Mouse (Mus musculus) layer of hippocampus, adult 18-20 months (tissue): ENCODE data around the gene Fam219b. TPM values are rescaled to one million over a fixed set of nuclear protein-coding genes. Genes with fewer than 3 reads are reported as not detected.

Experiments
- DNase-seq, 2 experiments: peaks; one replicate each; pipeline ENCODE4 v3.0.0; 2022; ENCODE audit warnings: low spot score in 2 of 2
- total RNA-seq, 2 experiments: library from RNA; stranded (reverse); gene quantifications; 2 replicates each; pipeline ENCODE4 v1.2.3; 2021

Gene Fam219b
- total RNA-seq, 2 experiments from 2014 or later = 16.5 to 24.3 TPM

GRCm38 (mm10) chr9:57561711-57562099 is 24.4 kb downstream of the Fam219b start:
- no peak for DNase-seq

- DNase-seq = no peak
These were observed 25.6 kb downstream of the Fam219b start for GRCm38 (mm10) chr9:57562896-57563372.

- DNase-seq = no peak
These were observed 27.3 kb downstream of the Fam219b start for GRCm38 (mm10) chr9:57564609-57565008.

GRCm38 (mm10) chr9:57565741-57566221 is 28.5 kb downstream of the Fam219b start:
- no peak for DNase-seq

- no peak for DNase-seq
These were observed 29.5 kb downstream of the Fam219b start for GRCm38 (mm10) chr9:57566846-57567245.

GRCm38 (mm10) chr9:57568500-57568899 is 31.2 kb downstream of the Fam219b start:
- no peak for DNase-seq

- no peak for DNase-seq
These were observed 37.1 kb downstream of the Fam219b start for GRCm38 (mm10) chr9:57574397-57574796.

- DNase-seq = no peak
These were observed 38.2 kb downstream of the Fam219b start for GRCm38 (mm10) chr9:57575577-57575976.

- no peak for DNase-seq
These were observed 40.0 kb downstream of the Fam219b start for GRCm38 (mm10) chr9:57577144-57577849.

GRCm38 (mm10) chr9:57584991-57585390 is 47.7 kb downstream of the Fam219b start:
- DNase-seq = no peak

- peak; percentile 65 to 75 for DNase-seq
These were observed 52.1 kb downstream of the Fam219b start, which contains the start of gene Ulk3 for GRCm38 (mm10) chr9:57589224-57590126. TSS of gene Ulk3 (plus strand) at chr9:57589452.

- peak in 1 of 2 experiments; percentile 37 for DNase-seq
These were observed 53.4 kb downstream of the Fam219b start for GRCm38 (mm10) chr9:57590726-57591125.

Other genes starting within 250 kb of the Fam219b start
- gene Ppcdc, start 97.4 kb upstream of the Fam219b start, total RNA-seq = 10 to 100 TPM; 16.8 to 17.3 TPM
- gene Scamp5, start 69.5 kb upstream of the Fam219b start, total RNA-seq = 100 to 1,000 TPM; 381 to 382 TPM
- gene Rpp25, start 33.5 kb upstream of the Fam219b start, total RNA-seq = 10 to 100 TPM; 12.8 to 13.3 TPM
- gene Cox5a, start 16.3 kb upstream of the Fam219b start, total RNA-seq = 100 to 1,000 TPM; 372 to 373 TPM
- 10 to 100 TPM; 68.8 to 70.9 TPM for gene Mpi, start 15.2 kb downstream of the Fam219b start, total RNA-seq
- gene Scamp2, start 23.4 kb downstream of the Fam219b start, total RNA-seq = 10 to 100 TPM; 24.2 to 24.9 TPM
- gene Ulk3, start 51.9 kb downstream of the Fam219b start, total RNA-seq = 10 to 100 TPM; 24.0 to 32.2 TPM
- gene Cplx3, start 68.8 kb downstream of the Fam219b start, total RNA-seq = 1 to 10 TPM; 1.9 to 4.7 TPM
- not detected for gene Lman1l, start 83.2 kb downstream of the Fam219b start, total RNA-seq
- gene Csk, start 116.1 kb downstream of the Fam219b start, total RNA-seq = 10 to 100 TPM; 36.4 to 37.1 TPM
- gene Cyp1a2, start 146.2 kb downstream of the Fam219b start, total RNA-seq = not detected
- gene Cyp1a1, start 150.4 kb downstream of the Fam219b start, total RNA-seq = under 1 TPM; 0.12 to 0.13 TPM
- gene Edc3, start 171.0 kb downstream of the Fam219b start, total RNA-seq = 10 to 100 TPM; 14.7 to 14.8 TPM
- 10 to 100 TPM; 75.3 to 76.6 TPM for gene Clk3, start 228.3 kb downstream of the Fam219b start, total RNA-seq